Mouse (Mus musculus): Measurements from ENCODE around the gene Ppfia4.
"Not testable (repeated sequence)": the region's sequence is repeated elsewhere in the genome, so short reads cannot be mapped to it uniquely, and the experiment has no call there.

Gene Ppfia4

GRCm38 (mm10) chr1:134264341-134264740, 68.4 kb downstream of the Ppfia4 start:
- DNase-seq: no peak

DNA sequence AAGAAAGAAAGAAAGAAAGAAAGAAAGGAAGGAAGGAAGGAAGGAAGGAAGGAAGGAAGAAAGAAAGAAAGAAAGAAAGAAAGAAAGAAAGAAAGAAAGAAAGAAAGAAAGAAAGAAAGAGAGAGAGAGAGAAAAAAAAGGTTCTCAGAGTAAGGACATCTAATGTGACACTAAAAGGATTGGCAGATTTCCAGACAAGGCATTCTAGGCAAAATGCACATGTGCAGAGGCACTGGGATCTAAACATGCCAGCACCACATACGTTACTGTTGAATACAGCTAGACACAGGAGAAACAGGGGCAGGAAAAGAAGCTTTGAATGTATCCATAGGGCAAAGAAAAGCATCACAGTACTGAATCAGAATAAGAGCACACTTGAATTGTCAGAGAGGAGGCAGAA, 83.0 kb downstream of the Ppfia4 start:
- not testable (repeated sequence) for DNase-seq

Measured in embryo, embryonic 11 days (tissue).